Mouse (Mus musculus) left cerebral cortex, postnatal 4 days (tissue): ENCODE measurements around the gene Zfp36. TPM values are rescaled to one million over a fixed set of nuclear protein-coding genes. Genes with fewer than 3 reads are reported as not detected.

ENCODE experiments used
- DNase-seq: peaks from one replicate; pipeline ENCODE4 v3.0.0-alpha.2; 2022
- intact Hi-C: fragments of 180-260 bp; cut with DNase I; formaldehyde crosslinking; loops from one replicate; pipeline ENCODE4 v1.15.1; 2025
- total RNA-seq, 2 experiments: library from RNA; stranded (reverse); gene quantifications; 2 replicates each; pipeline ENCODE4 v1.2.3; 2021

The Zfp36 gene
- total RNA-seq, 2 experiments from 2014 or later = 1.9 to 2.3 TPM

- intact Hi-C loops = no loop called here
- DNase-seq = no peak
Observed at GRCm38 (mm10) chr7:28341381-28341780, 38.7 kb downstream of the Zfp36 start.

GRCm38 (mm10) chr7:28339213-28339917 is 40.7 kb downstream of the Zfp36 start:
- peak; percentile 48 for DNase-seq
- intact Hi-C loops = no loop called here

- intact Hi-C loops = no loop called here
- DNase-seq = peak; percentile 97
Observed at GRCm38 (mm10) chr7:28338108-28338998, 41.7 kb downstream of the Zfp36 start, which contains the start of gene Supt5. Gene Supt5, minus strand, starts transcription at chr7:28338746.

- DNase-seq = no peak
- intact Hi-C loops = no loop called here
Observed at GRCm38 (mm10) chr7:28335471-28335870, 44.6 kb downstream of the Zfp36 start.

- intact Hi-C loops = no loop called here
- DNase-seq = no peak
Observed at GRCm38 (mm10) chr7:28334534-28334933, 45.5 kb downstream of the Zfp36 start.

- intact Hi-C loops = no loop called here
- no peak for DNase-seq
Observed at GRCm38 (mm10) chr7:28328260-28328659, 51.8 kb downstream of the Zfp36 start.

Other genes with a start within 250 kb of the Zfp36 start
- 100 to 1,000 TPM; 113 to 121 TPM for gene Fbl, start 210.5 kb downstream of the Zfp36 start, total RNA-seq
- gene Dyrk1b, start 200.8 kb downstream of the Zfp36 start, total RNA-seq = 10 to 100 TPM; 27.9 TPM
- 10 to 100 TPM; 73.3 to 78.0 TPM for gene Eid2, start 112.4 kb downstream of the Zfp36 start, total RNA-seq
- 10 to 100 TPM; 44.2 to 46.9 TPM for gene Eid2b, start 102.5 kb downstream of the Zfp36 start, total RNA-seq
- 1 to 10 TPM; 1.1 to 1.3 TPM for gene Selenov, start 89.1 kb downstream of the Zfp36 start, total RNA-seq
- gene Dll3, start 78.0 kb downstream of the Zfp36 start, total RNA-seq = 1 to 10 TPM; 6.9 to 8.1 TPM
- gene Timm50, start 68.2 kb downstream of the Zfp36 start, total RNA-seq = 10 to 100 TPM; 59.7 to 66.7 TPM
- gene Supt5, start 41.5 kb downstream of the Zfp36 start, total RNA-seq = 100 to 1,000 TPM; 111 TPM
- 100 to 1,000 TPM; 913 to 959 TPM for gene Rps16, start 29.6 kb downstream of the Zfp36 start, total RNA-seq
- 10 to 100 TPM; 25.0 to 33.3 TPM for gene Plekhg2, start 7.7 kb downstream of the Zfp36 start, total RNA-seq
- gene Med29, start 12.5 kb upstream of the Zfp36 start, total RNA-seq = 10 to 100 TPM; 18.6 to 19.7 TPM
- 10 to 100 TPM; 77.7 to 86.8 TPM for gene Paf1, start 12.7 kb upstream of the Zfp36 start, total RNA-seq
- gene Gmfg, start 57.2 kb upstream of the Zfp36 start, total RNA-seq = 1 to 10 TPM; 2.5 to 3.3 TPM
- 100 to 1,000 TPM; 125 TPM for gene Lrfn1, start 71.7 kb upstream of the Zfp36 start, total RNA-seq
- not detected for gene Ifnl2, start 130.2 kb upstream of the Zfp36 start, total RNA-seq
- not detected for gene Ifnl3, start 142.6 kb upstream of the Zfp36 start, total RNA-seq
- gene Sycn, start 160.6 kb upstream of the Zfp36 start, total RNA-seq = not detected
- not detected for gene Nccrp1, start 167.0 kb upstream of the Zfp36 start, total RNA-seq
- 10 to 100 TPM; 67.9 to 70.0 TPM for gene Samd4b, start 217.9 kb upstream of the Zfp36 start, total RNA-seq
- gene Pak4, start 217.9 kb upstream of the Zfp36 start, total RNA-seq = 10 to 100 TPM; 11.6 to 11.9 TPM